Mouse (Mus musculus): ENCODE results near the gene Slc12a8. TPM values are rescaled to one million over a fixed set of nuclear protein-coding genes. Genes with fewer than 3 reads are reported as not detected.

The Slc12a8 gene
- polyA plus RNA-seq, 1 experiment from 2014 or later: 0.65 TPM

- Histone ChIP-seq H3K27ac (no peak overlapping the region), H3K9ac (no peak overlapping the region), H3K4me3 (no peak overlapping the region), H3K36me3 (no peaks in the 10 kb centered on the region), H3K4me2 (replicated peaks) (no peak overlapping the region), H3K9me3 (replicated peaks) (no peaks in the 10 kb centered on the region), H3K4me1 (peaks cover 10% of the 10 kb centered on the region), H3K27me3 (no peaks in the 10 kb centered on the region)
- 96% methylated on average over 4 of the region's 4 CpGs for WGBS
- ATAC-seq (ENCODE audit: low FRiP score): no peak
Observed at GRCm38 (mm10) chr16:33672643-33673042, 155.5 kb downstream of the Slc12a8 start.

GRCm38 (mm10) chr16:33673530-33674109 is 156.5 kb downstream of the Slc12a8 start:
- Histone ChIP-seq H3K9me3 (replicated peaks) (no peaks in the 10 kb centered on the region), H3K4me1 (peaks cover 10% of the 10 kb centered on the region), H3K9ac (no peak overlapping the region), H3K27ac (0 out of 2 replicates have a peak overlapping the region, but pooled peaks have one; percentile 24), H3K27me3 (no peaks in the 10 kb centered on the region), H3K4me2 (replicated peaks) (no peak overlapping the region), H3K4me3 (no peak overlapping the region), H3K36me3 (no peaks in the 10 kb centered on the region)
- 47% methylated on average over 14 of the region's 14 CpGs for WGBS
- ATAC-seq (ENCODE audit: low FRiP score): peak; percentile 73

GRCm38 (mm10) chr16:33675151-33675847 is 158.2 kb downstream of the Slc12a8 start:
- ATAC-seq (ENCODE audit: low FRiP score): no peak
- Histone ChIP-seq H3K4me3 (no peak overlapping the region), H3K36me3 (no peaks in the 10 kb centered on the region), H3K9me3 (replicated peaks) (no peaks in the 10 kb centered on the region), H3K27ac (no peak overlapping the region), H3K9ac (no peak overlapping the region), H3K4me2 (replicated peaks) (no peak overlapping the region), H3K4me1 (peaks cover 10% of the 10 kb centered on the region), H3K27me3 (no peaks in the 10 kb centered on the region)
- WGBS: 93% methylated on average over 10 of the region's 10 CpGs

GRCm38 (mm10) chr16:33675848-33676184 is 158.7 kb downstream of the Slc12a8 start:
- Histone ChIP-seq H3K4me1 (peaks cover 13% of the 10 kb centered on the region), H3K36me3 (no peaks in the 10 kb centered on the region), H3K9me3 (replicated peaks) (no peaks in the 10 kb centered on the region), H3K27ac (no peak overlapping the region), H3K27me3 (no peaks in the 10 kb centered on the region), H3K4me3 (no peak overlapping the region), H3K9ac (no peak overlapping the region), H3K4me2 (replicated peaks) (no peak overlapping the region)
- 74% methylated on average over 3 of the region's 3 CpGs for WGBS
- ATAC-seq (ENCODE audit: low FRiP score): no peak

GRCm38 (mm10) chr16:33676347-33677312 is 159.5 kb downstream of the Slc12a8 start:
- H3K36me3 ChIP-seq: no peaks in the 10 kb centered on the region
- H3K9ac ChIP-seq: no peak overlapping the region
- H3K27ac ChIP-seq: no peak overlapping the region; the same call in 1 of the 2 replicates
- H3K27me3 ChIP-seq: no peaks in the 10 kb centered on the region
- H3K4me1 ChIP-seq: peaks cover 16% of the 10 kb centered on the region
- H3K4me3 ChIP-seq: no peak overlapping the region
- ATAC-seq (ENCODE audit: low FRiP score): no peak
- H3K4me2 ChIP-seq (replicated peaks): no peak overlapping the region
- WGBS: 86% methylated on average over 7 of the region's 7 CpGs
- H3K9me3 ChIP-seq (replicated peaks): no peaks in the 10 kb centered on the region

GRCm38 (mm10) chr16:33677313-33677690 is 160.2 kb downstream of the Slc12a8 start:
- H3K36me3 ChIP-seq: no peaks in the 10 kb centered on the region
- H3K9me3 ChIP-seq (replicated peaks): no peaks in the 10 kb centered on the region
- H3K4me3 ChIP-seq: no peak overlapping the region
- no peaks in the 10 kb centered on the region for H3K27me3 ChIP-seq
- H3K4me2 ChIP-seq (replicated peaks): no peak overlapping the region
- 92% methylated on average over 7 of the region's 7 CpGs for WGBS
- no peak overlapping the region for H3K9ac ChIP-seq
- no peak overlapping the region for H3K27ac ChIP-seq
- peaks cover 16% of the 10 kb centered on the region for H3K4me1 ChIP-seq
- no peak for ATAC-seq (ENCODE audit: low FRiP score)

GRCm38 (mm10) chr16:33677901-33678300 is 160.8 kb downstream of the Slc12a8 start:
- Histone ChIP-seq H3K36me3 (no peaks in the 10 kb centered on the region), H3K4me2 (replicated peaks) (no peak overlapping the region), H3K27me3 (no peaks in the 10 kb centered on the region), H3K27ac (no peak overlapping the region), H3K4me3 (no peak overlapping the region), H3K9me3 (replicated peaks) (no peaks in the 10 kb centered on the region), H3K4me1 (peaks cover 16% of the 10 kb centered on the region), H3K9ac (no peak overlapping the region)
- WGBS: 87% methylated on average over 5 of the region's 5 CpGs
- no peak for ATAC-seq (ENCODE audit: low FRiP score)

- Histone ChIP-seq H3K9ac (no peak overlapping the region), H3K9me3 (replicated peaks) (no peaks in the 10 kb centered on the region), H3K27me3 (peaks cover 2% of the 10 kb centered on the region; the same call in 1 of the 2 replicates), H3K36me3 (no peaks in the 10 kb centered on the region), H3K27ac (no peak overlapping the region), H3K4me2 (replicated peaks) (no peak overlapping the region), H3K4me3 (no peak overlapping the region), H3K4me1 (peaks cover 17% of the 10 kb centered on the region)
- ATAC-seq (ENCODE audit: low FRiP score): no peak
- WGBS: 83% methylated on average over 7 of the region's 7 CpGs
Observed at GRCm38 (mm10) chr16:33680271-33680670, 163.1 kb downstream of the Slc12a8 start.

- H3K36me3 ChIP-seq: no peaks in the 10 kb centered on the region
- no peak overlapping the region for H3K4me2 ChIP-seq (replicated peaks)
- no peak overlapping the region for H3K4me3 ChIP-seq
- H3K27me3 ChIP-seq: peaks cover 4% of the 10 kb centered on the region; the same call in 1 of the 2 replicates
- H3K4me1 ChIP-seq: peaks cover 21% of the 10 kb centered on the region
- no peak for ATAC-seq (ENCODE audit: low FRiP score)
- no peak overlapping the region for H3K27ac ChIP-seq
- H3K9ac ChIP-seq: no peak overlapping the region
- WGBS: 63% methylated on average over 10 of the region's 10 CpGs
- no peaks in the 10 kb centered on the region for H3K9me3 ChIP-seq (replicated peaks)
Observed at GRCm38 (mm10) chr16:33680816-33681215, 163.7 kb downstream of the Slc12a8 start.

GRCm38 (mm10) chr16:33681661-33682060 is 164.5 kb downstream of the Slc12a8 start:
- ATAC-seq (ENCODE audit: low FRiP score): no peak
- H3K4me2 ChIP-seq (replicated peaks): no peak overlapping the region
- H3K9ac ChIP-seq: no peak overlapping the region
- no peak overlapping the region for H3K27ac ChIP-seq
- peaks cover 4% of the 10 kb centered on the region; the same call in 1 of the 2 replicates for H3K27me3 ChIP-seq
- no peak overlapping the region for H3K4me3 ChIP-seq
- no peaks in the 10 kb centered on the region for H3K36me3 ChIP-seq
- H3K4me1 ChIP-seq: peaks cover 29% of the 10 kb centered on the region
- H3K9me3 ChIP-seq (replicated peaks): no peaks in the 10 kb centered on the region

GRCm38 (mm10) chr16:33682651-33683050 is 165.5 kb downstream of the Slc12a8 start:
- ATAC-seq (ENCODE audit: low FRiP score): no peak
- no peak overlapping the region for H3K27ac ChIP-seq

More at GRCm38 (mm10) chr16:33682651-33683050, 165.5 kb downstream of the Slc12a8 start:
- Histone ChIP-seq H3K27me3 (peaks cover 4% of the 10 kb centered on the region; the same call in 1 of the 2 replicates), H3K4me3 (no peak overlapping the region), H3K36me3 (no peaks in the 10 kb centered on the region), H3K4me2 (replicated peaks) (no peak overlapping the region), H3K9ac (no peak overlapping the region), H3K4me1 (peaks cover 39% of the 10 kb centered on the region), H3K9me3 (replicated peaks) (no peaks in the 10 kb centered on the region)
- WGBS: 90% methylated on average over 3 of the region's 3 CpGs
